Mouse (Mus musculus) bone marrow macrophage, adult 2 months (primary cell): ENCODE results near the gene Stac3. TPM values are rescaled to one million over a fixed set of nuclear protein-coding genes. Genes with fewer than 3 reads are reported as not detected.

ENCODE experiments used
- H3K27ac ChIP-seq: 2 replicates; pipeline ENCODE4 v1.5.1; 2012; ENCODE audit warnings: low read depth, low read length; ENCODE audit not compliant: insufficient read depth
- H3K4me1 ChIP-seq: 2 replicates; pipeline ENCODE4 v1.6.1; 2012; ENCODE audit warnings: low read length; ENCODE audit not compliant: control insufficient read depth, insufficient read depth
- H3K4me3 ChIP-seq: 2 replicates; pipeline ENCODE4 v1.5.1; 2012; ENCODE audit warnings: mild to moderate bottlenecking, low read length, moderate library complexity; ENCODE audit not compliant: insufficient read depth
- CTCF ChIP-seq: IDR thresholded peaks from 2 replicates; pipeline ENCODE4 v1.5.1; 2012; ENCODE audit warnings: low read depth, mild to moderate bottlenecking, low read length, moderate library complexity
- POLR2A ChIP-seq: IDR thresholded peaks from 2 replicates; pipeline ENCODE4 v1.6.1; 2012; ENCODE audit warnings: mild to moderate bottlenecking, low read depth, low read length, borderline replicate concordance
- polyA plus RNA-seq: library from polyadenylated mRNA; stranded (reverse); fragments of >200 nt; gene quantifications from 2 replicates; pipeline ENCODE4 v1.2.4, GENCODE M21; 2012; ENCODE audit not compliant: missing spikeins, insufficient read depth, insufficient read length

Stac3 gene
- polyA plus RNA-seq = 1.5 and 2.7 TPM in 2 replicates

DNA sequence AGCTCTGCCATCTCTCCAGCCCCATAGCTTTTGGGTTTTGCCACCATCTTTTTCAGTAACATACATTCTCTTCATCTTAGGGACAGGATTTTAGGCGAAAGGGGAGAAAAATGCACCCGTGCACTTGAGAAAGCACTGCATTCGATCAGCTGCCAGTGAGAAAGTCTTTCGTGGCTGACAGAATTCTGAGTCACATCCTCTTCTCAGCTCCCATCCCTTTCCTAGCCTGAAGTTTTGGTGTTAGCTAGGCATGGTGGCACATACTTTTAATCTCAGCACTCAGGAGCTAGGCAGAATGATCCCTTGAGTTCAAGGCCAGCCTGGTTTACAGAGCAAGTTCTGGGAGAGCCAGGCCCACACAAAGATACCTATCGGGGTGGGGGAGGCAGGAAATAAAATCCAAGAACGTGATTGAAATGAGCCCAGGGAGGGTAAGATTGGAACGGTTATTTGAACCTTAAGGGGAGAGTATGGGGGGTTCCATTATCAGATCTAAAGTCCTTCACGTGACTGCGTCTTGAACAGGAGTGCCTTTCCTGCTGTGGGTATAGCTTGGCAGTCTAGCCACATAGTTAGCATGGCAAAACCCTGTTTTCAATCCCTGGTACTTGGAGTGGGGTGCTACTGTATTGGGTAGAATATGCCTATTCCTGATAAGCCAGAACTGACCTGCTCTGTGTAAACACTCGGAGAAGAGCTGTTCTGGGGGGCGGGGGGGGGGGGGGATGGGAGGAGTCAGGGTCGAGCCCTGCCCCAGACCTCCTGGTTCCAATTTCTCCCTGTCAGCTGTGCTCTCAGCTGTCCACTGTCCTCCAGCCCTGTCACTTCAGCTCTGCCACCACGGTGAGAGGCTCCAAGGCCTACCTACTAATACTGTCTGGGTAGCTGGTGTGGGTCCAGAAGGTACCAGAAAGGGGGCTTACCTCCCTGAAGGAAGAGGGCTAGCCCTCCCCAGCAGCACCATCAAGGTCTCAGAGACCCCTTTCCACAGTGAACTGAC, at the start of gene Stac3:
Gene Stac3 (plus strand): TSS at position 793 of the 1,000 bp plus-strand sequence.
- TF ChIP-seq CTCF (no peak), POLR2A (no peak)
- Histone ChIP-seq H3K4me3 (no peak within 1 kb of the TSS), H3K27ac (no peak within 1 kb of the TSS)

GRCm38 (mm10) chr10:127453701-127454100, 47.8 kb upstream of the Stac3 start:
- H3K27ac ChIP-seq = no peak overlapping the region
- no peak overlapping the region for H3K4me3 ChIP-seq
- TF ChIP-seq POLR2A = no peak
- TF ChIP-seq CTCF = no peak

More for the DNA sequence above, at the start of gene Stac3:
- no peaks in the 10 kb centered on the region for H3K4me1 ChIP-seq

GRCm38 (mm10) chr10:127462411-127463096, 38.9 kb upstream of the Stac3 start:
- no peak for TF ChIP-seq POLR2A
- no peak for TF ChIP-seq CTCF
- no peak overlapping the region for H3K4me3 ChIP-seq
- H3K4me1 ChIP-seq = no peaks in the 10 kb centered on the region
- no peak overlapping the region for H3K27ac ChIP-seq

More at GRCm38 (mm10) chr10:127453701-127454100, 47.8 kb upstream of the Stac3 start:
- no peaks in the 10 kb centered on the region for H3K4me1 ChIP-seq

DNA sequence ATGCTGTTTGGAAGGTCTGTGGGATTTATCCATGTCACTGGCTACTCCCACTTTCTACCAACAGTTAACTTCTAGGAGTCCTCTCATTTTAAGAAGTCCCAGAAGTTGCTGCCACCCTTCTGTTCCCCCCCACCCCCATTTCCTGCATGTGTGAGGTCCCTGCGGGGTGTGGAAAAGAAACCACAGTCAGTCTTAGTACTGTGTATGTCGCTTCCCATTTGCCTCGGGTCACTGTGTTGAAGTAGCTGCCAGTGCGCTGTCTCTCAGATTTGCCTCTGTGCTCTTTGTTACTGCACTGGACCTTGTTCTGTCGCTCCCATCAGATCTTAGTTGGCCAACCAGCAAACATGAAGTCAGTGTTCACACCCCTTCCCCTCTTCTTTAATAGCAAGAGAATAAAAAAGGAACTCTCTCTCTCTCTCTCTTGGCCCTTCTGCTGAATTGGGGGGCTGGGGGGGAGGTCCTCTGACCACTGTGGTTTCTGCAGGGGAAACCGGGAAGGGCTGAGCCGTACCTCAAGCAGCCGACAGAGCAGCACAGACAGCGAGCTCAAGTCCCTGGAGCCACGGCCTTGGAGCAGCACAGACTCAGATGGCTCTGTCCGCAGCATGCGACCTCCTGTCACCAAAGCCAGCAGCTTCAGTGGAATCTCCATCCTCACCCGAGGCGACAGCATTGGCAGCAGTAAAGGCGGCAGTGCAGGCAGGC, 30.1 kb upstream of the Stac3 start:
- Histone ChIP-seq H3K4me1 (peaks cover 18% of the 10 kb centered on the region), H3K27ac (no peak overlapping the region), H3K4me3 (no peak overlapping the region)
- no peak for TF ChIP-seq POLR2A
- no peak for TF ChIP-seq CTCF

- no peak overlapping the region for H3K27ac ChIP-seq
- H3K4me3 ChIP-seq = no peak overlapping the region
- TF ChIP-seq CTCF (no peak), POLR2A (no peak)
- peaks cover 18% of the 10 kb centered on the region for H3K4me1 ChIP-seq
Measured at GRCm38 (mm10) chr10:127472722-127473121, 28.8 kb upstream of the Stac3 start.

DNA sequence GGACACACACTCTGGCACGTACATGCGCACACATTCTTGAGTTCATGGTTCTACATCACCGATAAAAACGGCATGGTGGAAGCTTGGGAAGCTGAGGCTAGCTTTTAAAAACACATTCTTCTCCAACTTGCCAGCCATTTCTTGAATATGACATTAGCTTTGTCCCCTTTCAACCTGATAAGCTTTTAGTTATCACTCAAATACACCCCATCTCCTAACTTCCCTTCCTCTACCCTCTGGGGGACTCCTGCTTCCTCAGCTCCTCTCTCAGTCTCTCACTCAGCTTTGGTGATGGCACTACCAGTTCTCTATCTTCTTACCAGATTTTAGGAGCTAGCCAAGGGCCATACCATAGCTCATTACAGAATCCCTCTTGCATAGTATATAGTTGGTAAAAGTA, 26.3 kb upstream of the Stac3 start:
- Histone ChIP-seq H3K27ac (no peak overlapping the region), H3K4me3 (no peak overlapping the region), H3K4me1 (peaks cover 21% of the 10 kb centered on the region)
- TF ChIP-seq CTCF (no peak), POLR2A (no peak)

DNA sequence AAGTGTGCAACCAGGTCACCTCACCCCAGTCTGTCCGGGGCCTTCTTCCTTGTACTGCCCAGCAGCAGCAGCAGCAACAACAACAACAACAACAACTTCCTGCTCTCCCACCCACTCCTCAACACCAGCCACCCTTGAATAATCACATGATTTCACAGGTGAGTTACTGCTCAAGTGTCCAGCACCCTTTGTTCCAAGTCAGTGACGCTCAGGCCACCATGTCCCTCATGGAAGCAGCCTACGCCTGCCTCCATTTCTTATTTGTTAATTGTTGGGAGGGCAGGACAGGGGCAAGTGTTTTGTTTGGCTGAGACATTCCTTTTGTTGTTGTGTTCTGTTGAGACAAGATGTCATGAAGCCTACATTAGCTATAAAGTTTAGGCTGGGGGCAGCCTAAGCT, 24.9 kb upstream of the Stac3 start:
- Histone ChIP-seq H3K4me1 (peaks cover 16% of the 10 kb centered on the region), H3K4me3 (no peak overlapping the region), H3K27ac (no peak overlapping the region)
- no peak for TF ChIP-seq POLR2A
- TF ChIP-seq CTCF = no peak

DNA sequence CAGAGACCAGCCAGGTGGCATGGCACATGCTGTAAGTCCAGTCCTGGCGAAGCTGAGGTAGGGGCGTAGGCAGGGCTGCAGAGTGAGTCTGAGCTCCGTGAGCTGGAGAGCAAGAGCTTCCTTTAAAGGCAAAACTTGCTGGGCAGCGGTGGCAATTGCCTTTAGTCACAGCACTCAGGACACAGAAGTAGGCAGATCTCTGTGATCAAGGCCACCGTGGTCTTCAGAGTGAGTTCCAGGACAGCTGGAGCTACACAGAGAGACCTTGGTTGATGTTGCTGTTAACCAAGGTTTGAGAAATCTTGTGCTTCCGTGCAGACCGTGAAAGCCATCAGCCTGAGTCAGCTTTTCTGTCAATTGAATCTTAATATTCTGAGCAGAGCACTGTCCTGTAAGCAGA, 24.2 kb upstream of the Stac3 start:
- Histone ChIP-seq H3K27ac (no peak overlapping the region), H3K4me1 (peaks cover 15% of the 10 kb centered on the region), H3K4me3 (no peak overlapping the region)
- TF ChIP-seq CTCF (no peak), POLR2A (no peak)

DNA sequence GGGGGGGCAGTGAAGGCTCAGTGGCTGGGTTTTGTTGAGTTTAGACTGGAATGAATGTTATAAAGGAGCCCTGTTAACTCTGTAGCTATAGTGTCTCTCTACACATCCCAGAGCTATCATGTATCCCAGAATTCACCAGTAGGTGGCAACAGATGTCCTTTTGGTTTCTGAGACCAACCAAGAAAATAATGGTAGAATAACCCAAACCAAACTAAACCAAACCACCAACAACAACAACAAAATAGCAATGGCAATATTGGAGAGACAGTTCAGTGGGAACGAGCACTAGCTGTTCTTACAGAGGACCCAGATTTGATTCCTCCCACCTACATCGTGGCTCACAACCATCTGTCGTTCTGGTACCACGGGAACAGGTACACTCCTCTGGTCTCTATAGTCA, 22.4 kb upstream of the Stac3 start:
- no peak overlapping the region for H3K27ac ChIP-seq
- H3K4me1 ChIP-seq = peaks cover 25% of the 10 kb centered on the region
- no peak overlapping the region for H3K4me3 ChIP-seq
- TF ChIP-seq POLR2A = no peak
- no peak for TF ChIP-seq CTCF
